Mouse (Mus musculus) layer of hippocampus, adult 2 months (tissue): ENCODE measurements around the gene Flt3l. TPM values are rescaled to one million over a fixed set of nuclear protein-coding genes. Genes with fewer than 3 reads are reported as not detected.
"Not testable (repeated sequence)": the region's sequence is repeated elsewhere in the genome, so short reads cannot be mapped to it uniquely, and the experiment has no call there.

Source experiments
- DNase-seq, 2 experiments: peaks; one replicate each; pipeline ENCODE4 v3.0.0; 2022; ENCODE audit warnings: low spot score in 2 of 2
- H3K27ac ChIP-seq: fragments of 200-600 bp; 2 replicates; pipeline ENCODE4 v1.8.1; 2022
- H3K4me3 ChIP-seq: fragments of 200-600 bp; 2 replicates; pipeline ENCODE4 v1.8.1; 2022; ENCODE audit warnings: mild to moderate bottlenecking
- CTCF ChIP-seq: fragments of 200-600 bp; conservative IDR thresholded peaks from 2 replicates; pipeline ENCODE4 v1.8.1; 2022; ENCODE audit warnings: antibody characterized with exemption, mild to moderate bottlenecking, moderate library complexity
- total RNA-seq, 2 experiments: library from RNA; stranded (reverse); gene quantifications; 2 replicates each; pipeline ENCODE4 v1.2.3; 2021

Flt3l gene
- total RNA-seq, 2 experiments from 2014 or later = 9.4 TPM

DNA sequence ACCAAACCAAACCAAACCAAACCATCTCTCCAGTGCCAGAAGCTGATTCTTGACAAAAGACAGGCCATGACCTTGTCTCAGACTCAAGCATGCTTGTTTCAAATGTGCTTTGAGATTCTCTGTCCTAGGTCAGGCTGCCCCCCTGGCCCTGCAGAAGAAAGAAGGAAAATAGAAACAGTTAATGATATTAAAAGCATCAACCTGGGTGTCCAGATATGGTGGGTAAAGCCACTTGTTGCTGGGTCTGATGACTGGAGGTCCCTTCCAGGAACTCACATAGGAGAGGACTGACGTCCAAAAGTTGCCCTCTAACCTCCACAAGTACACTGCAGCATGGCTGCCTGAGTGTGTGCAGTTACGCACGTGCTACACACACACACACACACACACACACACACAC lies 24.6 kb upstream of the Flt3l start:
- DNase-seq = no peak
- no peak for TF ChIP-seq CTCF
- Histone ChIP-seq H3K4me3 (no peak overlapping the region), H3K27ac (peak overlapping the region; percentile 43; the same call in 1 of the 2 replicates)

DNA sequence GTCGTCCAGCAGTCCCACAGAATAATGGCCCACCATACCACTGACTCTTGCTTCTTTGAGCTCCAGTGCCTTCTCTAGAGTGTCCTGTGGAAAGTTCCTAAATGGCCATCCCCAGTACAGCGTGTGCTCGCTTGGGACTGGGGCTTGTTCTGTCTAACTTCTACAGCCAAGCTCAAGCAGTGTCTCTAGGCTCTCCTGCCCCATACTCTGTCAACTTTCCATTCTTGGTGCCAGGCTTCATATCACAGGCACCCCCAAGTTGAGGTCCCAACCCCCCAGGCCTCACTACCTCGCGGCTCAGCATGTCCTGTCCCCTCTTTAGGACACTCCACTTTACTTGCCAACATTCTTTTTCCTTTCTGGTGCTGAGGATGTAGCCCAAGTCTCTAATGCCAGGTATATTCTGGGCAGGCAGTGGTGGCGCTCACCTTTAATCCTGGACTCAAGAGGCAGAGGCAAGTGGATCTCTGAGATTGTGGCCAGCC lies 24.1 kb upstream of the Flt3l start:
- H3K27ac ChIP-seq = 0 out of 2 replicates have a peak overlapping the region, but pooled peaks have one; percentile 43
- no peak overlapping the region for H3K4me3 ChIP-seq
- DNase-seq = no peak
- TF ChIP-seq CTCF = no peak

DNA sequence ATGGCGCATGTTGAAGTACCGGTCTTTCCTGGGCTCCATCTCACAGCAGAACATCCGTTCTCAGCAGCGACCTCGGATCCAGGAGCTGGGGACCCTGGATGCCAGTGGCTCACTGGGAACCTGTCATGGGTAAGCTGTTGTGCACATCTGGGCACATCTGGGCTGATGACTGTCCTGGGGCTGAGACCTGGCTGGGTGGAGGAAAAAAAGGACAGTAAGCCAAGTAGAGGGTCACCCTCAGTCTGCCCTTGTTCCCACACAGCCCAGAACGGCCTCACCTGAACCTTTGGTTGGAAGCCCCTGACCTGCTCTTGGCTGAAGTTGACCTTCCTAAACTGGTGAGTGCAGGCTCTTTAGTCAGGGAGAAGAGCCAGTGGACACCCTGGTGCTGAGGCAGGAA lies 22.8 kb upstream of the Flt3l start:
- no peak for DNase-seq
- H3K4me3 ChIP-seq = no peak overlapping the region
- H3K27ac ChIP-seq = no peak overlapping the region
- TF ChIP-seq CTCF = no peak

DNA sequence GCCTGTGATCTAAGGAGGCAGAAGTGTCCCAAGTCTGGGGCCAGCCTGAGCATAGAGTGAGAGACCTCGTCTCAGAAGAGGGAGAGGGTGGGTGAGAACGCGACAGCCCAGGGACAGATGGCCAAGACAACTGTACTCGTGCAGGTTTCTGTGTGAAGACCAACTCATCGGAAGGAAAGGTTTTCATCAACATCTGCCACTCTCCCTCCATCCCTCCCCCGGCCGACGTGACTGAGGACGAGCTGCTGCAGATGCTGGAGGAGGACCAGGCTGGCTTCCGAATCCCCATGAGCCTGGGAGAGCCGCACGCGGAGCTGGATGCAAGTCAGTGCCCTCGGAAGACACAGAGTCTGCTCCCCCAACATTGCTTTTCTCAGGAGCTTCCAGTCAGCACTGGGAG lies 21.2 kb upstream of the Flt3l start:
- no peak overlapping the region for H3K4me3 ChIP-seq
- H3K27ac ChIP-seq = peak overlapping the region; percentile 49; the same call in 1 of the 2 replicates
- DNase-seq = no peak
- TF ChIP-seq CTCF = no peak

DNA sequence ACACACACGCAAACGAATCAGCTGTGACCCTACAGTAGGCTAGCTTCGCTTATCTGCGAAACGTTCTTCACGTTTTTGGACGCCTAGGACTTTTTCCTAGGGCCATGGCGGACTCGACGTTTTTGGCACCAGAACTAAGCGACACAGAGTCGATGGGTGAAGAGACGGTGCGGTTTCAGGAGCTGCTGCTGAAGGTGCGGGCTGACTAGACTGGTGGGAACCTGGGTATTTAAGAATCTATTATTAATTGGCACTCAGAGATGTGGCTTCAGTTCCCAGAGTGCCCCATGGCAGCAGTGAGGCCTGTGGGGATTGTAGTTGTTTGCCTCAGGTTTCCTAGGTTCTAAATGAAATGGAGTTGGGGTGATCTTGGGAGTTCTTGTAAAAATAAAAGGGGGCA lies 20.0 kb upstream of the Flt3l start:
- no peak for TF ChIP-seq CTCF
- DNase-seq = no peak
- Histone ChIP-seq H3K27ac (no peak overlapping the region), H3K4me3 (no peak overlapping the region)

DNA sequence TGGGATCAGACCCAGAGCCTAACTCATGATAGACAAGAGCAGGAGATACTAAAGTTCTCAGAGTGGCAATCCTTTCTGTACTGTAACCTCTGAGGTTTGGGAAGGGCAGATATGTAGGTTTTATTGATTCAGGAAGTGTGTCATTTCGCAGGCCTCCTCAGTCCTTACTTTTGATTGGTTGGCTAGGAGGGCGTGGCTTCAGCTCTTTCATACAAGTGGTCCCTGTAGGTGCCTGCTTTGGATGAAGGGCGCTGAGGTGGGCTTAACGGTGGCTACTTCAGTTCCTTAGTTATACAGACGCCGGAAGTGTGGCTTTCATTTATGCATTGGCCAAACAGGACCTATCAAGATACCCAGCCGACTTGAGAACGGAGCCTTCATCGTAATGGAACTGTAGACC lies 19.4 kb upstream of the Flt3l start:
- no peak for DNase-seq
- TF ChIP-seq CTCF = no peak
- Histone ChIP-seq H3K27ac (no peak overlapping the region; the same call in 1 of the 2 replicates), H3K4me3 (no peak overlapping the region)

DNA sequence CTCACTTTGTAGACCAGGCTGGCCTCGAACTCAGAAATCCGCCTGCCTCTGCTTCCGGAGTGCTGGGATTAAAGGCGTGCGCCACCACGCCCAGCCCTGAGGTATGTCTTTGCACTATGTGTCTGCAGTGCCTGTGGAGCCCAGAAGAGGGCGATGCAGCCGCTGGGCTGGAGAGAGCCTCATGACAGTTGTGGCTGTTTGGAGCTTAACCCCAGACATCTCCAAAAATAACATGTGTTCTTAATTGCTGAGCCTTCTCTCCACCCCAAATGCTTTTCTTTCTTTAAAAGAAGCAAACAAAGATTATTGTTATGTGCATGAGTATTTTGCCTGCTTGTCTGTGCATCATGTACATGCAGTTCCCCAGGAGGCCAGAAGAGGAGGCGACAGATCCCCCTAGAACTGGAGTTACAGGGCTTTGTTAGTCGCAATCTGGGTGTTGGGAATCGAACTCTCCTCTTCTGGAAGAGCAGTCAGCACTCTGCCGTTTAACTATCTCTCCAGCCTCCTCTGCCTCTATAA lies 18.8 kb upstream of the Flt3l start:
- Histone ChIP-seq H3K4me3 (peak overlapping the region; percentile 97), H3K27ac (peak overlapping the region; percentile 97)
- peak; percentile 75 for TF ChIP-seq CTCF
- DNase-seq = no peak

DNA sequence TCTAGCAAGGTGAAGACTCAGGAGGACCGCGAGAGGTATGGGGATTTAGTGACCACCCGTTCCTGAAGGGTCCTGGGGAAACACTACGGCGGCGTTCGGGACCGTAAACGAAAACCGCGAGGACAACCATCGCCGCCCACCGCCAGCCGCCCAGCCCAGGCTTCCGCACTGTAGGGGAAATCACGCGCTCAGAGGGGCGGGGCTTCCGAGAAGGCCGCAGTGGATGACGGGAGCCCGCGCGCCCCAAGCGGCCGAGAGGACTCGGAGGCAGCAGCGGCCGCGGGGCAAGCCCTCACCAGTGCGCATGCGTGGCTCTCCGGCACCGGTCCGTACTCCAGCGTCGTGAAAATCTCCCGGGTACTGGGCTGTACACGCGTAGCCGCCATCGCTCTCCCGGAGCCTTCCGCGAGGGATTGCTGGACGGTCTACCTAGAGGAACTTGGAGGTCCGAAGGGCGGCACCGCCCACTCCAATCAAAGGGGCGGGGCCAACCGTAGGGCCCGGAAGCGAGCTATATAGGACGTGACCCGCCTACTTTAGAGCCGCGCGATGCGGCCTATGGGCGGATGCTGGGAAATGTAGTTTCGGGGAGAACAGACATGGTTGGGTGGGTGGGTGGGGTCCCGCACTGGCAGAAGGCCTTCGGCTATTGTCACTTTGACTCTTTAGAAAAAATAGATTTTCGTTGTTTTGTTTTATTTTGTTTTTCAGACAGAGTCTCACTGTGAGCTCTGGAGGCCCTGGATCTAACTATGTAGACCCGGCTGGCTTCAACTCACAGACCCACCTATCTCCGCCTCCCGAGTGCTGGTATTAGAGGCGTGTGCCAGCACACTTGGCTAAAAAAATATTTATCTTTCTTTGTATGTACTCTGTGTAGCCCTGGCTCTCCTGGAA lies 18.1 kb upstream of the Flt3l start, which contains the start of the genes Pih1d1 and Aldh16a1:
Gene Pih1d1, plus strand, starts transcription at position 208 of the 897 bp plus-strand sequence.
Gene Aldh16a1, minus strand, starts transcription at position 489 of the 897 bp plus-strand sequence.
- peak; percentile 78 for TF ChIP-seq CTCF
- peak within 1 kb of the TSS; percentile 97 for H3K27ac ChIP-seq
- peak; percentile 96 for DNase-seq
- peak within 1 kb of the TSS; percentile 97 for H3K4me3 ChIP-seq

DNA sequence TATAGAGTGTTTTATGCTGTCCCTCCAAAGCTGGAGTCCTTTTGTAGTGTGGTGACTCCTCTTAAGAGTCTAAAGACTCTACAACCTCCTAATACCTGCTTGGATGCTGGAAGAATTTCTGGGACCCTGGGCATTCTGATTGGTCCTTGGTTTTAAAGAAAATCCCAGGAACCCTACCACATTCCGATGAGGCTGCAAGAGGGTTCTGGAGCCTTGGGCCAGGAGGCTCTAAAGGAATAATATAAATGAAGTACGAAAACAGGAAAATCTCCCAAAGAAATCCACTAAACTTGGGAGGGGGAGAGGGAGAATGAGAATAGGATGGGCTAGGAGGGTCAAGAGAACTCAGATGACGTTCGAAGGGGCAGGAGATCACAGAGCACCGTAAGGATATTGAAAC lies 17.4 kb upstream of the Flt3l start:
- Histone ChIP-seq H3K4me3 (peak overlapping the region; percentile 97), H3K27ac (peak overlapping the region; percentile 97)
- TF ChIP-seq CTCF = no peak
- DNase-seq = no peak

DNA sequence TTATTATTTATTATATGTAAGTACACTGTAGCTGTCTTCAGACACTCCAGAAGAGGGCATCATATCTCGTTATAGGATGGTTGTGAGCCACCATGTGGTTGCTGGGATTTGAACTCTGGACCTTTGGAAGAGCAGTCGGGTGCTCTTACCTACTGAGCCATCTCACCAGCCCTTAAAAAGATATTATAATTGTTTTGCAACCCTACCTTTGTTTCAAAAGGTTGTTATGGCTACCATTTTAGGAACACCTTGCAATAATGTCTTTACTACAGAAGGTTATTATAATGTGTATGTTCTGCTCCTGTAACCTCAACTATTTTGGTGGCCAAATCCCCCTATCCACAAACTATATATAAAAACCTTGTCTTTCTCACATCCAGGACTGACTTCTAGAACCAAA lies 16.8 kb upstream of the Flt3l start:
- not testable (repeated sequence) for DNase-seq, H3K27ac ChIP-seq, H3K4me3 ChIP-seq

DNA sequence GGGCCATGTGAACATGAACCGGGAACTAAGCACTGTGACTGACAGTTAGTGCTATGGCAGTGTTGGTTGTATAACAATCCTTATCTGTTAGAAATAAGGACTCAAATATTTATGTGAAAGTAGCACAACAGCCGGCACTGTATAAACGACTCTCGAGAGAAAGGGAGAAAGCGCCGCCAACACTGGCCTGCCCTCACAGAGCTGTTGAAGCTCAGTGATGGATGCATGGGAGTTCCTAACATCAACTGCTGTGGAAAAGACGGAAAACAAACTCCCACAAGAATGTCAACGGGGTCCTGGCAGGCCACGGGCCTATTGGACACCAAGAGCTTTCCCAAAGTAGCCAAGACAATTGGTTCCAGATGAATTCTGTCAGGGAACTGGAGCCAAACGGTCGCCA lies 15.1 kb upstream of the Flt3l start:
- Histone ChIP-seq H3K27ac (peak overlapping the region; percentile 67), H3K4me3 (no peak overlapping the region)
- no peak for DNase-seq
- TF ChIP-seq CTCF = no peak

DNA sequence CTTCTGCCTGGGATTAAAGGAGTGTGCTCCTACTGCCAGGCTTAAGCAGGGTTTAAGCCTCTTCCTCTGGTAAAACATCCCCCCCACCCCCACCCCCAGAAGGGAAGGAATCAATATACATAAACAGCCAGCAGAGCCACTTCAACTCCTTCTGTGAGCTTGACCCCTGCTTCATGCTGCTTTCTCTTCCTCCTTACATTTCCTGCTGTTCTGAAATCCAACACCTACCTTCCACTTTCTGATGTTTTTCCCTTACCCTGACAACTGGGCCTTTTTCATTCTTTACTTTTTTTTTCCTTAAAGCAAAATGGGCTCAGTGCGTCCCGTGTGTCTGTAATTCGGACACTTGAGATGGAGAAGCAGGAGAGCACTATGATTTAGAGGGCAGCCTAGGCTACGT lies 14.1 kb upstream of the Flt3l start:
- H3K27ac ChIP-seq = peak overlapping the region; percentile 67; the same call in 1 of the 2 replicates
- no peak for TF ChIP-seq CTCF
- DNase-seq = no peak
- no peak overlapping the region for H3K4me3 ChIP-seq

DNA sequence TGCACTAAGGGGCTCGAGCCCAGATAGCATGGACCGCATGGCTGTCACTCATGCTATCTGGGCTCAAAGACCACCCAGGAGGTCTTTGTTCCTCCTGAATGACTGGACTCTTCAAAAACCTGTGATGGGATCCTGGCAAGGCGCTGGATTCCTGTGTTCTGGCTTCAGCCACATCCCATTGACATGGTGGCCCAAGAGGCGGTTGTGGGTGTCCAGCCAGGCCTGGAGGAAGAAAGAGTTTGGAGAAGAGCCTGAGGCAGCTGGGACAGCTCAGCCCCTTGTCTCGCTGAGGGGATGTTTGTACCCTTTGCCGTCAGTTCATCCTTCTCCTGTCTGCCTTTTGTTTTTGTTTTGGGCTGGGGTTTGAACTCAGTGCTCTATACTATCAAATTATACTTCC lies 13.3 kb upstream of the Flt3l start:
- TF ChIP-seq CTCF = no peak
- no peak for DNase-seq
- no peak overlapping the region for H3K4me3 ChIP-seq
- H3K27ac ChIP-seq = no peak overlapping the region
